Mouse (Mus musculus): Measurements from ENCODE around the gene Tmem184b. TPM values are rescaled to one million over a fixed set of nuclear protein-coding genes. Genes with fewer than 3 reads are reported as not detected.

Gene Tmem184b
- polyA plus RNA-seq, 1 experiment from 2014 or later: 38.8 TPM

- no peak overlapping the region for H3K4me3 ChIP-seq (ENCODE audit: low read depth, low read length)
- H3K27ac ChIP-seq (ENCODE audit: low read depth, low read length): no peak overlapping the region
- no peak overlapping the region for H3K9ac ChIP-seq (ENCODE audit: low read depth, low read length)
- H3K27me3 ChIP-seq (replicated peaks; ENCODE audit: control insufficient read depth, insufficient read depth, low read length): no peaks in the 10 kb centered on the region
- H3K36me3 ChIP-seq (ENCODE audit: control insufficient read depth, insufficient read depth, low read length): peaks cover 24% of the 10 kb centered on the region
- H3K9me3 ChIP-seq (ENCODE audit: control insufficient read depth, low read length): no peaks in the 10 kb centered on the region
- DNase-seq (ENCODE audit: low spot score) (no peak), ATAC-seq (replicated peaks; ENCODE audit: low FRiP score) (no peak)
- WGBS: 77% methylated on average over 8 of the region's 8 CpGs
- no peaks in the 10 kb centered on the region; the same call in 1 of the 2 replicates for H3K4me1 ChIP-seq (replicated peaks; ENCODE audit: control insufficient read depth, insufficient read depth, low read length)
- no peak overlapping the region for H3K4me2 ChIP-seq
Measured at GRCm38 (mm10) chr15:79313848-79314369, 89.5 kb downstream of the Tmem184b start.

MicroRNAs encoded within 50 kb of the gene (microRNA counts, 519-probe panel; counts per million panel counts)
- not detected for microRNA mmu-miR-1943

Small RNA genes lying within 50 kb of the gene (microRNA-seq; reads per million reads assigned to microRNA genes)
- gene Mir1943 (ENCODE audit: borderline number of aligned reads): 2.1 reads per million

Other genes with a start within 250 kb of the Tmem184b start
- gene Sox10, start 238.3 kb downstream of the Tmem184b start, polyA plus RNA-seq (2014; fragmentation: Nextera tagmentation; extraction: Ambion mirVana): 0.81 and 0.84 TPM in 2 replicates
- gene Pick1, start 174.4 kb downstream of the Tmem184b start, polyA plus RNA-seq (2014; fragmentation: Nextera tagmentation; extraction: Ambion mirVana): 13.5 and 18.0 TPM in 2 replicates
- 0.10 TPM in 1 of 2 replicates, not detected in the other for gene Gm49486, start 174.2 kb downstream of the Tmem184b start, polyA plus RNA-seq (2014; fragmentation: Nextera tagmentation; extraction: Ambion mirVana)
- 0.12 TPM in 1 of 2 replicates, not detected in the other for gene Slc16a8, start 148.8 kb downstream of the Tmem184b start, polyA plus RNA-seq (2014; fragmentation: Nextera tagmentation; extraction: Ambion mirVana)
- 2.9 and 4.6 TPM in 2 replicates for gene Baiap2l2, start 118.0 kb downstream of the Tmem184b start, polyA plus RNA-seq (2014; fragmentation: Nextera tagmentation; extraction: Ambion mirVana)
- 27.7 and 28.1 TPM in 2 replicates for gene Pla2g6, start 75.2 kb downstream of the Tmem184b start, polyA plus RNA-seq (2014; fragmentation: Nextera tagmentation; extraction: Ambion mirVana)
- 3.1 and 3.5 TPM in 2 replicates for gene Maff, start 56.9 kb downstream of the Tmem184b start, polyA plus RNA-seq (2014; fragmentation: Nextera tagmentation; extraction: Ambion mirVana)
- 39.2 and 42.5 TPM in 2 replicates for gene Csnk1e, start 52.0 kb upstream of the Tmem184b start, polyA plus RNA-seq (2014; fragmentation: Nextera tagmentation; extraction: Ambion mirVana)
- not detected in 2 replicates for gene Kcnj4, start 101.7 kb upstream of the Tmem184b start, polyA plus RNA-seq (2014; fragmentation: Nextera tagmentation; extraction: Ambion mirVana)
- gene Kdelr3, start 112.8 kb upstream of the Tmem184b start, polyA plus RNA-seq (2014; fragmentation: Nextera tagmentation; extraction: Ambion mirVana): 9.0 and 10.8 TPM in 2 replicates
- 49.9 and 54.2 TPM in 2 replicates for gene Ddx17, start 143.2 kb upstream of the Tmem184b start, polyA plus RNA-seq (2014; fragmentation: Nextera tagmentation; extraction: Ambion mirVana)
- 0.88 and 0.94 TPM in 2 replicates for gene Dmc1, start 201.5 kb upstream of the Tmem184b start, polyA plus RNA-seq (2014; fragmentation: Nextera tagmentation; extraction: Ambion mirVana)

All from liver, embryonic 11.5 days (tissue).